Mouse (Mus musculus): Measurements from ENCODE around the gene 2410004P03Rik. TPM values are rescaled to one million over a fixed set of nuclear protein-coding genes. Genes with fewer than 3 reads are reported as not detected.

Gene 2410004P03Rik
- polyA plus RNA-seq, 1 experiment, result not detected

DNA sequence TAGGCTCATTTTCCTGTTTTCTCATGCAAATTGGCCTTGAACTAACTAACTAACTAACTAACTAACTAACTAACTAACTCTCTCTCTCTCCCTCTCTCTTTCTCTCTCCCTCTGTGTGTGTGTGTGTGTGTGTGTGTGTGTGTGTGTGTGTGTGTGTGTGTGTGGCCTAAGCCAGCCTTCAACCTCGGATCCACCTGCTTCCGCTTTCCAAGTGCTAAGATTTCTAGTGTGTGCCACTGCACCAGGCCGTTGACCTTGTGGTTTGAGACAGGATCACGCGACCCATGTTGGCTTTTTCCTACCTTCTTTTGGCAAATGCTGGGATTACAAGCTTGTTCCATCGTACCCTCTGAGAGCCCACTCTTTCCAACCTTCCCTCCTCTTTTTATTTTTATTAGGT, 10.9 kb downstream of the 2410004P03Rik start:
- Histone ChIP-seq H3K27me3 (ENCODE audit: control insufficient read depth) (peaks cover 35% of the 10 kb centered on the region), H3K9me3 (ENCODE audit: control insufficient read depth, low read length) (no peaks in the 10 kb centered on the region), H3K4me3 (replicated peaks) (peak overlapping the region; percentile 80), H3K4me1 (ENCODE audit: control insufficient read depth) (peaks cover 47% of the 10 kb centered on the region), H3K36me3 (ENCODE audit: control insufficient read depth) (peaks cover 15% of the 10 kb centered on the region)
- no peak for TF ChIP-seq GATA1 (IDR thresholded peaks at IDR 0.05; ENCODE audit: low read length)
- TF ChIP-seq TAL1 (IDR thresholded peaks at IDR 0.05; ENCODE audit: low read length), result no peak

DNA sequence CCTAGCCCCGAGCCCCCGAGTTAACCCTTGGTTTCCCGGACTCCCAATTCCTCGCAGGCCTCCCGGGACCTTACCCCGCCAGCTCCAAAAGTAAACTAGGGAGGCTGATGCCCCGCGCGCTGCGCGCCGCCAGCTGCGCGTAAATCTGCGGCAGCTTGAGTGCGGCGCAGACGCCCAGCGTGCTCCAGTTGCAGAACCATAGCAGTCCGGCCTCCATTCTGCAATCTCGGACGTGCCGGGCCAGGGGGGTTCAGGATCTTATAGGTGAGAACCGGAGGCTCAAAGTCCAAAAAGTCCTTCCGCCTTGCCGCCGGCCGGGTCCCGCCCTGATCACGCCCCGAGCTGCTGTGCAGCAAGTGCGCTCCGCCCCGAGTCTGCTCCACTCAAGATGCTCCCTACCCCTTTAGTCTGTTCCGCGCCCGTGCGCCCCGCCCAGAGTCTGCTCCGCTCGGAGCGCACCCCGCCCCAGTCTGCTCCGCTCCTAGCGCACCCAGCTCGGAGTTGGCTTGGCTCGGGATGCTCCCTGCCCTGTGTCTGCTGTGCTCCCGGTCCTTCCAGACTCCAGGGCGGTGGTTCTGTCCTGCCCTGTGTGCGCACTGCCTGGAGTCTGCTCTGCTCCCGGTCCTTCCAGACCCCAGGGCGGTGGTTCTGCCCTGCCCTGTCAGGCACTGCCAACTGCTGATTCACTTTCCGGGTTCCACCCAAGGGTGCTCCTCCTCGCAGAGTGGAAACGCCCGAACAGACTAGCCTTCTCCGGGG, 11.6 kb downstream of the 2410004P03Rik start, which contains the start of gene Pqlc3:
Gene Pqlc3, minus strand, starts transcription at position 670 of the 759 bp plus-strand sequence.
- no peak for TF ChIP-seq TAL1 (IDR thresholded peaks at IDR 0.05; ENCODE audit: low read length)
- TF ChIP-seq GATA1 (IDR thresholded peaks at IDR 0.05; ENCODE audit: low read length), result no peak
- Histone ChIP-seq H3K27me3 (ENCODE audit: control insufficient read depth) (peaks cover 35% of the 10 kb centered on the region), H3K36me3 (ENCODE audit: control insufficient read depth) (peaks cover 22% of the 10 kb centered on the region), H3K4me1 (ENCODE audit: control insufficient read depth) (peaks cover 47% of the 10 kb centered on the region), H3K9me3 (ENCODE audit: control insufficient read depth, low read length) (no peaks in the 10 kb centered on the region), H3K4me3 (replicated peaks) (peak within 1 kb of the TSS; percentile 80)

DNA sequence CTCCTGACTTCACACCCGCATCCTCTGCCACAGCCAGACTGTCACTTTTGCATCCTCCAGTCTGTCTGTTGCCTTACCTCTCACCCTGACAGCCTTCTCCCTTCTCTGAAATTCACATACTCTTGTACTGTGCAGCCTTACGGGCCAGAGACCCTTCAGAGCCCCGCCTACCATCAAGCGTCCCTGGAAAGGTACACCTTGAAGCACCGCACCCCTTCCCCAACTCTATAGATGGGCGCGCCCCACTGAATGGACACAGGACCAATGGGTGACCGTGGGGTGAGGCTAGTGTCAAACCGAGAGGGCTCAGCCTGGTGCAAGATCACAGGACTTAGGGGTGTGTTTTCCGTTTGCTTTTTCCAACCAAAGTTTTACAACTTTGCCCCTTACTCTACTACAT, 12.4 kb downstream of the 2410004P03Rik start:
- Histone ChIP-seq H3K9me3 (ENCODE audit: control insufficient read depth, low read length) (no peaks in the 10 kb centered on the region), H3K4me1 (ENCODE audit: control insufficient read depth) (peaks cover 50% of the 10 kb centered on the region), H3K36me3 (ENCODE audit: control insufficient read depth) (peaks cover 26% of the 10 kb centered on the region), H3K4me3 (replicated peaks) (peak overlapping the region; percentile 80), H3K27me3 (ENCODE audit: control insufficient read depth) (peaks cover 35% of the 10 kb centered on the region)
- TF ChIP-seq GATA1 (IDR thresholded peaks at IDR 0.05; ENCODE audit: low read length) (no peak), TAL1 (IDR thresholded peaks at IDR 0.05; ENCODE audit: low read length) (no peak)

DNA sequence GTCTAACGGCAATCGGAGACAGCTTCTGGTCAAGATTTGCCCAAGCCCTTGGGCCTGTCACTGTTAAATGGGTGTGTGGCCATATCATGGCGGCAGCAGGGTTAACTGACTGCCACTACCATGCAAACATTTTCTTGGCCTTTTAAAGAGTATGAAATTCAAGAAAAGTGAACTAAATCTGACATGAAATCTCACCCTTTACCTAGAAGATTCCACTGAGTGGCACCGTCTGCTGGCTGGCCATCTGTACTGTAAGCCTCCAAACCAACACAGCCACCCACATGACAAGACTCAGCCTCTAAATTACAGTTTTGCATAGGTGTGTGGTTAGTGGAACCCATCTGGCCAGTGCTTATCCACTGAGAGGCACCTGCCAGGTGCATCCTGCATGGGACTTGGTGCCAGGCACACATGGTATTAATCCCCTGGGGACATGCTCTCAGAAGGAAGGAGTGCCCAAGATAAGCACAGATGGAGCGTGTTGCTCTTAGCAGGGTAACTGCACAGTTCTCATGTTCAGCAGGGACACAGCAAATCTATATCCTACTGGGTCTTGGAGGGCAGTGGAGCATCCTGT, 14.6 kb downstream of the 2410004P03Rik start:
- H3K36me3 ChIP-seq (ENCODE audit: control insufficient read depth), result peaks cover 32% of the 10 kb centered on the region
- H3K4me3 ChIP-seq (replicated peaks), result no peak overlapping the region
- TF ChIP-seq GATA1 (IDR thresholded peaks at IDR 0.05; ENCODE audit: low read length) (no peak), TAL1 (IDR thresholded peaks at IDR 0.05; ENCODE audit: low read length) (no peak)
- H3K9me3 ChIP-seq (ENCODE audit: control insufficient read depth, low read length), result no peaks in the 10 kb centered on the region
- peaks cover 42% of the 10 kb centered on the region for H3K4me1 ChIP-seq (ENCODE audit: control insufficient read depth)
- H3K27me3 ChIP-seq (ENCODE audit: control insufficient read depth), result peaks cover 31% of the 10 kb centered on the region

DNA sequence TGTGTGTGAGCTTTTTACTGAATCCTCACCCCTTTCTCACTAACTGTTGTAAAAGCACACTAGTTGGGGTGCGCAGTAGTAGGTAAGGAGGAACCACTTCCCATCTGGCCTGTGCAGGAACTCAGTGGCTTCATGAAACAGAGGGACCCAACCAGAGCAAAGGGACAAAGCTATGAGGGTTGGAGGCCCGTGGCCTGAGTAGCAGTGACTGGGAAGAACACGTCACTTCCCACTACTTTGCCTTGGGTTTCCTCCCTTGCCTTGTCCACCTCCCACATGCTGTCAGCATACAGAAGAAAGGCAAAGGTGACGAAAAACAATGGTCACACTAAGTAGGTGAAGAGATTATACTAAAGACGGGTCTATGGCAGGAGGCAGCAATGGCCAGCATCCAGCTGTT, 15.2 kb downstream of the 2410004P03Rik start:
- H3K4me1 ChIP-seq (ENCODE audit: control insufficient read depth), result peaks cover 35% of the 10 kb centered on the region
- no peak overlapping the region for H3K4me3 ChIP-seq (replicated peaks)
- no peaks in the 10 kb centered on the region for H3K9me3 ChIP-seq (ENCODE audit: control insufficient read depth, low read length)
- H3K27me3 ChIP-seq (ENCODE audit: control insufficient read depth), result peaks cover 24% of the 10 kb centered on the region
- peaks cover 38% of the 10 kb centered on the region for H3K36me3 ChIP-seq (ENCODE audit: control insufficient read depth)
- TF ChIP-seq TAL1 (IDR thresholded peaks at IDR 0.05; ENCODE audit: low read length), result no peak
- TF ChIP-seq GATA1 (IDR thresholded peaks at IDR 0.05; ENCODE audit: low read length), result no peak

DNA sequence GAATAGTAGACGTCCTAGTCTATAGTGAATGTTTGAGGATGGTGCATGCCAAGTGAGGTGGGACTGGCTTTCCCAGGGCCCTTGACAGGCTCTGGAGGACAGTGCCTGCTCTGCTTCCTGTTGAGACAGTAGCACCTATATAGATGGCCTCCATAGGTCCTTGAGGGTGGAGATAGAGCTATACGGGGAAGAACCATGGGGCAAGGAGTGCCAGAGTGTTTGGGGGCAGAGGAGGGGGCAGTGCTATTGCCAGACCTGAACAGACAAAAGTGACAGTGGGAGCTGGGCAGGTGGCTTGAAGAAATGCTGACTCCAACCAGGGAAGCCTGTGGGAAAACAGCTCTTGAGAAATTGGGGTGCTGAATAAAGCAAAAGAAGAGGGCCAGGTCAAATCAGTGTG, 17.2 kb downstream of the 2410004P03Rik start:
- TF ChIP-seq TAL1 (IDR thresholded peaks at IDR 0.05; ENCODE audit: low read length), result no peak
- TF ChIP-seq GATA1 (IDR thresholded peaks at IDR 0.05; ENCODE audit: low read length), result no peak
- H3K36me3 ChIP-seq (ENCODE audit: control insufficient read depth), result peaks cover 49% of the 10 kb centered on the region

DNA sequence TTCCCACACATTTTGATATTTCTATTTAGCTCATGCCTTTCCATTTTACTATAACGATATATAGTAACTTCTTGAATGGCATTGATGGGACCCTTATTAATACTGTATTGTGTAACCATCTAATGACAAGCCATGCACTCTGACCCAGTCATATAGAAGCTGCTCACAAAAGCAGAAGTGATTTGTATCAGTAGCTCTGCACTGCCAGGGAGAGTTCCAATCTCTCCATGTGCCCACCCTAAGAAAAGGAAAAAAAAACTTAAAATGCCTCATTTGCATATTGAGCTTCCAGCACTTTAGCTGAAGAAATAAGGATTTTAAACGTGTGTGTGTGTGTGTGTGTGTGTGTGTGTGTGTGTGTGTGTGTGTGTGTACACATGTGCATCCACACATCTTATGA, 19.2 kb downstream of the 2410004P03Rik start:
- H3K36me3 ChIP-seq (ENCODE audit: control insufficient read depth), result peaks cover 60% of the 10 kb centered on the region
- TF ChIP-seq TAL1 (IDR thresholded peaks at IDR 0.05; ENCODE audit: low read length) (no peak), GATA1 (IDR thresholded peaks at IDR 0.05; ENCODE audit: low read length) (no peak)
- peaks cover 4% of the 10 kb centered on the region for H3K4me1 ChIP-seq (ENCODE audit: control insufficient read depth)
- no peaks in the 10 kb centered on the region for H3K9me3 ChIP-seq (ENCODE audit: control insufficient read depth, low read length)
- H3K27me3 ChIP-seq (ENCODE audit: control insufficient read depth), result no peaks in the 10 kb centered on the region; the same call in 1 of the 2 replicates
- H3K4me3 ChIP-seq (replicated peaks), result no peak overlapping the region

More for the DNA sequence above, 17.2 kb downstream of the 2410004P03Rik start:
- Histone ChIP-seq H3K4me3 (replicated peaks) (no peak overlapping the region), H3K9me3 (ENCODE audit: control insufficient read depth, low read length) (no peaks in the 10 kb centered on the region), H3K27me3 (ENCODE audit: control insufficient read depth) (peaks cover 14% of the 10 kb centered on the region), H3K4me1 (ENCODE audit: control insufficient read depth) (peaks cover 15% of the 10 kb centered on the region)

DNA sequence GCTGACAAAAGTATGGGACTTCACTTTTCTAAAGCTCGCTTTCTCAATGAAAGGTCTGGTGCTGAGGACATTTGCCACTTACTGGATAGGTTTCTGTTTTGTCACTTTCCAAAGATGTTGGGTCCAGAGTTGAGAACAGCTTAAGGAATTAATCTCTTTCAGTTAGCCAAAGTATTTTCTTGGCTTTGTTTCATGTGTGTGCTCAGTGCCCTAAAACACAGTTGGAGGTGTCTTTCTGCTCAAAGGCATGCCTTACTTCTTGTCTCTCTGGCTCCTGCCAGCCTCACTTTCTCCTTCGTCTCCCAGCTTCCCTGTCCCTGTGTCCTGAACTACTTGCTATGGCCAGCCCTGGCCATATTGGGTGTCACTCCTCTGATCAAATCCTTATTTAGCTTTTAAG, 20.2 kb downstream of the 2410004P03Rik start:
- H3K4me1 ChIP-seq (ENCODE audit: control insufficient read depth), result peaks cover 4% of the 10 kb centered on the region
- no peak overlapping the region for H3K4me3 ChIP-seq (replicated peaks)
- H3K9me3 ChIP-seq (ENCODE audit: control insufficient read depth, low read length), result no peaks in the 10 kb centered on the region
- TF ChIP-seq GATA1 (IDR thresholded peaks at IDR 0.05; ENCODE audit: low read length) (no peak), TAL1 (IDR thresholded peaks at IDR 0.05; ENCODE audit: low read length) (no peak)
- H3K27me3 ChIP-seq (ENCODE audit: control insufficient read depth), result no peaks in the 10 kb centered on the region
- H3K36me3 ChIP-seq (ENCODE audit: control insufficient read depth), result peaks cover 60% of the 10 kb centered on the region

DNA sequence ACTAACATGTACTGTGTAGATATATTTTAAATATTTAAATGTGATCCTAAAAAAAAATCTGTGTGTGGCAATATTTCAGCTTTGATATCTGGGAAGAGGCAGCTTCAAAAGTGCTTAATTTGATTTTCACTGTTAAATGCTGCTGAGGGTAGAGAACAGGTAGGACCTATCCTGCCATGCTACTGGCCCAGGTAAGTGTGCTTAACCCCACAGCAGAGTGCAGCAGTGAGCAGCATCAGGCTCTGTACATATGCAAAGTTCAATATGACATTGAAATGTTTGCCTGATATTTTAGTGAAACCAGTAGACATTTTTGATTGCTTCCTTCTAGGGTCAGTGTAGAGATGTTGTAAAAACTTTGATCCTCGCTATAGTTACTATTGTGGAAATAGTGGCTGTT, 25.7 kb downstream of the 2410004P03Rik start:
- no peak for TF ChIP-seq TAL1 (IDR thresholded peaks at IDR 0.05; ENCODE audit: low read length)
- Histone ChIP-seq H3K27me3 (ENCODE audit: control insufficient read depth) (no peaks in the 10 kb centered on the region), H3K9me3 (ENCODE audit: control insufficient read depth, low read length) (no peaks in the 10 kb centered on the region), H3K4me3 (replicated peaks) (no peak overlapping the region), H3K36me3 (ENCODE audit: control insufficient read depth) (peaks cover 69% of the 10 kb centered on the region), H3K4me1 (ENCODE audit: control insufficient read depth) (no peaks in the 10 kb centered on the region)
